Mouse (Mus musculus) testis, adult 2 months (tissue): ENCODE results near the gene Gtf2i.

Source experiments
- CTCF ChIP-seq: fragments of 200-500 bp; IDR thresholded peaks from 2 replicates; pipeline ENCODE4 v1.5.1; 2012; ENCODE audit warnings: low read depth, mild to moderate bottlenecking, inconsistent platforms, low read length, moderate library complexity; ENCODE audit not compliant: control insufficient read depth, insufficient read depth, insufficient replicate concordance
- POLR2A ChIP-seq: fragments of 200-500 bp; IDR thresholded peaks from 2 replicates; pipeline ENCODE4 v1.6.1; 2012; ENCODE audit warnings: low read depth, mild to moderate bottlenecking, inconsistent platforms, low read length, moderate library complexity; ENCODE audit not compliant: control insufficient read depth

- TF ChIP-seq CTCF (no peak), POLR2A (no peak)
These were observed 68.4 kb downstream of the Gtf2i start for GRCm38 (mm10) chr5:134246146-134246545.
